Mouse (Mus musculus) liver, postnatal 0 days (tissue): ENCODE data around the gene Tnik. TPM values are rescaled to one million over a fixed set of nuclear protein-coding genes. Genes with fewer than 3 reads are reported as not detected.

Experiments
- ATAC-seq: fragments of 200-750 bp; cut with Nextera tagmentation; 2 replicates; pipeline ENCODE4 v1.8.0; 2017; ENCODE audit warnings: mild to moderate bottlenecking, moderate library complexity
- DNase-seq: peaks from one replicate; pipeline ENCODE4 v3.0.0-alpha.2; 2016
- H3K27ac ChIP-seq: fragments of 300-500 bp; sonication (generic); 2 replicates; pipeline ENCODE4 v1.5.1; 2014; ENCODE audit warnings: antibody characterized with exemption, moderate library complexity, mild to moderate bottlenecking, low read depth
- H3K27me3 ChIP-seq: fragments of 300-500 bp; sonication (generic); 2 replicates; pipeline ENCODE4 v1.6.1; 2014; ENCODE audit warnings: low read length, control low read depth, mixed read lengths; ENCODE audit not compliant: insufficient read depth
- H3K36me3 ChIP-seq: fragments of 300-500 bp; sonication (generic); replicated peaks from 2 replicates; pipeline ENCODE4 v1.6.1; 2014; ENCODE audit warnings: mild to moderate bottlenecking, control low read depth, low read length, moderate library complexity, mixed read lengths; ENCODE audit not compliant: insufficient read depth
- H3K4me1 ChIP-seq: fragments of 300-500 bp; sonication (generic); 2 replicates; pipeline ENCODE4 v1.6.1; 2014; ENCODE audit warnings: antibody characterized with exemption, mild to moderate bottlenecking, control low read depth; ENCODE audit not compliant: insufficient read depth
- H3K4me2 ChIP-seq: fragments of 300-500 bp; sonication (generic); 2 replicates; pipeline ENCODE4 v1.6.1; 2014; ENCODE audit warnings: low read depth, mild to moderate bottlenecking, low read length, moderate library complexity, mixed read lengths
- H3K4me3 ChIP-seq: fragments of 300-500 bp; sonication (generic); 2 replicates; pipeline ENCODE4 v1.5.1; 2014; ENCODE audit warnings: low read depth, low read length
- H3K9ac ChIP-seq: fragments of 300-500 bp; sonication (generic); replicated peaks from 2 replicates; pipeline ENCODE4 v1.6.1; 2014; ENCODE audit warnings: mild to moderate bottlenecking, moderate library complexity
- H3K9me3 ChIP-seq: fragments of 300-500 bp; sonication (generic); 2 replicates; pipeline ENCODE4 v1.6.1; 2016; ENCODE audit warnings: mild to moderate bottlenecking, control low read depth, low read length, mixed read lengths
- CTCF ChIP-seq: sonication (generic); IDR thresholded peaks from 2 replicates; pipeline ENCODE4 v1.5.1; 2016; ENCODE audit warnings: antibody characterized with exemption, low read depth
- EP300 ChIP-seq: IDR thresholded peaks from 2 replicates; pipeline ENCODE4 v1.6.1; 2016; ENCODE audit warnings: antibody characterized with exemption, low read depth, mild to moderate bottlenecking
- WGBS: fragments of 180-500 bp; shearing (Covaris S2); extraction: QIAGEN DNeasy Blood & Tissue Kit; methylation state at CpG from one replicate; pipeline ENCODE4 v1.1.7; 2014; ENCODE audit not compliant: insufficient replicate concordance; 5-methylcytosine and 5-hydroxymethylcytosine counted together
- polyA plus RNA-seq: library from polyadenylated mRNA; unstranded; fragments of >200 nt; fragmentation: Nextera tagmentation; extraction: Ambion mirVana; gene quantifications from 2 replicates; pipeline ENCODE4 v1.2.1, GENCODE M21; 2015

Gene Tnik
- polyA plus RNA-seq, 1 experiment from 2014 or later: 1.0 TPM

DNA sequence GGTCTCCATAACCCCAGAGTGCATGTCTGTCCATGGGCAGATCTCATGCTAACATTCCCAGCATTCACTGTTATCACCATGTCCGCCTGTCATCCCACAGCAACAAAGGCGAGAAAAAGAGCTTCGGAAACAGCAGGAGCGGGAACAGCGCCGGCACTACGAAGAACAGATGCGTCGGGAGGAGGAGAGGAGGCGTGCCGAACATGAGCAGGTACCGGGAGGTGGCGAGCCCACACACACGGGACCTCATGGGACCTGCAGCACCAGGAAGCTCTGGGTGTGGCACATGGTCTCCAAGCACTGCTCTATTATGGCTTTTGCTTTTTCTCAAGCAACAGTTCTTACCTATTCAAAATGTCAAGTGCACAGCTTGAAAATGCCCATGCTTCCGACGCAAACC is 330.9 kb downstream of the Tnik start:
- no peak for DNase-seq
- TF ChIP-seq CTCF (no peak), EP300 (no peak)
- Histone ChIP-seq H3K4me1 (no peaks in the 10 kb centered on the region), H3K27me3 (no peaks in the 10 kb centered on the region), H3K4me2 (no peak overlapping the region), H3K9me3 (no peaks in the 10 kb centered on the region), H3K9ac (no peak overlapping the region), H3K4me3 (no peak overlapping the region), H3K36me3 (no peaks in the 10 kb centered on the region), H3K27ac (no peak overlapping the region)
- WGBS: 87% methylated on average over 16 of the region's 16 CpGs
- ATAC-seq: no peak

- ATAC-seq: no peak
- H3K27ac ChIP-seq: no peak overlapping the region
- no peaks in the 10 kb centered on the region for H3K4me1 ChIP-seq
- no peak overlapping the region for H3K4me3 ChIP-seq
- H3K9me3 ChIP-seq: no peaks in the 10 kb centered on the region
- TF ChIP-seq CTCF (no peak), EP300 (no peak)
- WGBS: 86% methylated on average over 2 of the region's 2 CpGs
- no peak overlapping the region for H3K4me2 ChIP-seq
- no peaks in the 10 kb centered on the region for H3K36me3 ChIP-seq
- no peak overlapping the region for H3K9ac ChIP-seq
- DNase-seq: no peak
- no peaks in the 10 kb centered on the region for H3K27me3 ChIP-seq
These were observed 336.5 kb downstream of the Tnik start for GRCm38 (mm10) chr3:28599476-28599875.

- H3K9ac ChIP-seq: no peak overlapping the region
- DNase-seq (no peak), ATAC-seq (no peak)
- no peak overlapping the region for H3K4me3 ChIP-seq
- H3K27ac ChIP-seq: no peak overlapping the region
- H3K27me3 ChIP-seq: no peaks in the 10 kb centered on the region
- no peaks in the 10 kb centered on the region for H3K4me1 ChIP-seq
- WGBS: 76% methylated on average over 1 of the region's 1 CpGs
- H3K4me2 ChIP-seq: no peak overlapping the region
- no peaks in the 10 kb centered on the region for H3K9me3 ChIP-seq
- H3K36me3 ChIP-seq: no peaks in the 10 kb centered on the region
- no peak for TF ChIP-seq EP300
- no peak for TF ChIP-seq CTCF
These were observed 343.7 kb downstream of the Tnik start for GRCm38 (mm10) chr3:28606741-28607140.

GRCm38 (mm10) chr3:28612330-28612729 is 349.3 kb downstream of the Tnik start:
- H3K27ac ChIP-seq: no peak overlapping the region
- H3K27me3 ChIP-seq: no peaks in the 10 kb centered on the region
- TF ChIP-seq EP300 (no peak), CTCF (no peak)
- ATAC-seq (no peak), DNase-seq (no peak)
- no peaks in the 10 kb centered on the region for H3K9me3 ChIP-seq
- no peak overlapping the region for H3K9ac ChIP-seq
- WGBS: 77% methylated on average over 5 of the region's 5 CpGs
- no peak overlapping the region for H3K4me3 ChIP-seq
- H3K36me3 ChIP-seq: no peaks in the 10 kb centered on the region
- H3K4me2 ChIP-seq: no peak overlapping the region
- H3K4me1 ChIP-seq: no peaks in the 10 kb centered on the region

DNA sequence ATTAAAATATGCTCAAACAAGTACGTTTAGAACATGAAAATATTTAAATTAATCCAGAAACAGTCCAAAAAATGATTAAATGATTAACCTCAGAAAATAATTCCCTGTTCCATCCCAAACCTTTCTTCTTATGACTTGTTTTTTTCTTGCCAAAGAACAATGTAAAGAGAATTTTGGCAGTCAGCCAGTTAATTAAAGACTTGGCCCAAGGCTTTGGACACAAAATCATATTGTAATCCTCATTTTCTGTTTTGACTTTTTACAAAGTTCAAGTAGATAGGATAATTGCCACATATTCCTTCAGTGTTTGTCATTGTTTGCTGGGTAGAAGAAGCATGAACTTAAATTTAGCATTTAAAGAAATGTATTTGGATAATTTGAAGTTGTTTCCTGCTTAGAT is 353.4 kb downstream of the Tnik start:
- no peaks in the 10 kb centered on the region for H3K27me3 ChIP-seq
- WGBS: 67% methylated on average over 1 of the region's 1 CpGs
- H3K9me3 ChIP-seq: no peaks in the 10 kb centered on the region
- ATAC-seq (no peak), DNase-seq (no peak)
- H3K4me3 ChIP-seq: no peak overlapping the region
- no peak for TF ChIP-seq EP300
- TF ChIP-seq CTCF: no peak
- H3K9ac ChIP-seq: no peak overlapping the region
- H3K4me2 ChIP-seq: no peak overlapping the region
- H3K4me1 ChIP-seq: no peaks in the 10 kb centered on the region
- no peaks in the 10 kb centered on the region for H3K36me3 ChIP-seq
- no peak overlapping the region for H3K27ac ChIP-seq

- no peak overlapping the region for H3K27ac ChIP-seq
- WGBS: 76% methylated on average over 5 of the region's 5 CpGs
- no peak overlapping the region for H3K9ac ChIP-seq
- H3K4me3 ChIP-seq: no peak overlapping the region
- TF ChIP-seq EP300: no peak
- TF ChIP-seq CTCF: no peak
- no peak for DNase-seq
- no peak for ATAC-seq
- no peaks in the 10 kb centered on the region for H3K36me3 ChIP-seq
- no peaks in the 10 kb centered on the region for H3K9me3 ChIP-seq
- no peaks in the 10 kb centered on the region for H3K27me3 ChIP-seq
- H3K4me2 ChIP-seq: no peak overlapping the region
- H3K4me1 ChIP-seq: no peaks in the 10 kb centered on the region
These were observed 354.1 kb downstream of the Tnik start for GRCm38 (mm10) chr3:28617008-28617627.

- Histone ChIP-seq H3K9ac (no peak overlapping the region), H3K36me3 (no peaks in the 10 kb centered on the region), H3K9me3 (no peaks in the 10 kb centered on the region), H3K4me3 (no peak overlapping the region), H3K27ac (no peak overlapping the region), H3K27me3 (no peaks in the 10 kb centered on the region), H3K4me2 (no peak overlapping the region), H3K4me1 (no peaks in the 10 kb centered on the region)
- no peak for ATAC-seq
- 64% methylated on average over 2 of the region's 2 CpGs for WGBS
- TF ChIP-seq EP300: no peak
- no peak for TF ChIP-seq CTCF
- DNase-seq: no peak
These were observed 358.8 kb downstream of the Tnik start for GRCm38 (mm10) chr3:28621792-28622191.
